Mouse (Mus musculus): Measurements from ENCODE around the gene Selenos.

The Selenos gene

DNA sequence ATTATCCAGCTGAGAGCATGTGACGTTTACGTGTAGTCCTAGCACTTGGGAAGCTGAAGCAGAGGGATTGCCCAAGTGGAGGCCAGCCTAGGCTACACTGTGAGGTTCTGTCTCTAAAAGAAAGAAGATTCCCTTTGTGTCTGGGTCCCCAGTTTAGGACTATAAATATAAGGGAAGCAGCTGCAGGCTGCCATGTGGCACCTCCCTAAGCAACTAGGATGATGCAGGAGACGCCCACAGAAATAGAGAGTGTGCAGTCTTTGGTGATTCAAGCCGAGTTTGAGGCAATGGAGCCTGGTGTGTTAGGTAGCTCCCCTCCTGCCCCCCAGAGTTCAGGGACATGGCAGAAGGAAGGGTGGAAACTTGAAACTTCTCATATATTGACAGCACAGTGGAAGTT lies 8.2 kb downstream of the Selenos start:
- DNase-seq, result no peak

DNA sequence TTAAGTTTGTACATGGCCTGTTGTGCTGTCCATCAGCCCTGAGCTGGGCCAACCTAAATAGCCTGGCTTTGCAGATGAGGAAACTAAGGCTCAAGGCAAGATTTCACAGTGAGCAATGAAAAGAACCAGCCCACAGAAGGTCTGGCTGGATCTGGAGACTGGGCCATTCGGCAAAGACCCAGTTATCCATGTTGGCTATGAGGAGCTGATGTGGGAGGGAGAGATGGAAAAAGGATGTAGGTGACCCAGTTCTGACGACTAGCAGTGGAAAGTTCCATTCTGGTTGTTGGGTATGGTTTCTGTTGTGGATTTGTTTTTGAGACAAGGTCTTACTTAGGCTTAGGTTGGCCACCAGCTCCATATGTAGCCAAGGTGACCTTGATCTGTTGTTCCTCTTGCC lies 8.6 kb downstream of the Selenos start:
- no peak for DNase-seq

DNA sequence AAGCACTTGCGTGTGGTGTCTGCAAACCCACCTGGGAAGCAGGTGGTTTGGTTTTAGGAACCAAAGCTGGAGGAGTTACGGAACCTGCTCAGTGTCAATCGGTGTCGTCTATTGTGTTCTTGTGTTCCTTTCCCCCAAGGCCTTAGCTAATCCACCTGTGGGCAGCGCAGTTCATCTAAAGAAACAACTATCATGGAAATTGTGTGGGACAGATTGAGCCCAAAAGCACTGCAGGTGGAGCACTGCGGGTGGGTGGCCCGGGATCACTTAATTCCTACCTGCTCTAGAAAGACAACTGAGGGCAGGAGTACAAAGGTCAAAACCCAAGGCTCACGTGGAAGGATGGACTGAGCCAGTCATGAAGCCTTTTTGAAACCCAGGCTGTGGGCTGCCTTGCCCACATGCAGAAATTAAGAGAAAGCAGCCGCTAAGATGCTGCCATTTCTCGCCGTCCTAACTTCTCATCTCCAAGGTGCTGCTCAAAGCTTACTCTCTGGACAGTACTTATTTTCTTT lies 11.3 kb downstream of the Selenos start:
- DNase-seq, result no peak

DNA sequence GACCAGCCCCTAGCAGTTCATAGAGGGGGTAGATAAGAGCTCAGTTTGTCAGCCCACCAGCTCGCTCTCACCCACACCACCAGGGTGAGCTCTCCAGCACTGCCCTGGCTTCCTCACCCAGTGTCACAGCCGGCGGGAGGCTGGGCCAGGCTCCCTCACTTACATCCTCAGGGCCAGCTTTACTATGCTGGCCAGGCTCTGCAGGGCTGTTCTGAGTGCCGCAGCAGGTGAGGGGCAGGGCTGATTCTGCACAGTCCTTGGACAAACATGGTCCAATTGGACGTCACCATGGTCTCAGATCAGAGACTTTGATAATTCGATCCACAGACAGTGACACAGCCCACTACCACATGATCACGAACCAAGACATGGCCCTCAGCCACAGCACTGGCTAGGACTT lies 12.1 kb downstream of the Selenos start:
- no peak for DNase-seq

DNA sequence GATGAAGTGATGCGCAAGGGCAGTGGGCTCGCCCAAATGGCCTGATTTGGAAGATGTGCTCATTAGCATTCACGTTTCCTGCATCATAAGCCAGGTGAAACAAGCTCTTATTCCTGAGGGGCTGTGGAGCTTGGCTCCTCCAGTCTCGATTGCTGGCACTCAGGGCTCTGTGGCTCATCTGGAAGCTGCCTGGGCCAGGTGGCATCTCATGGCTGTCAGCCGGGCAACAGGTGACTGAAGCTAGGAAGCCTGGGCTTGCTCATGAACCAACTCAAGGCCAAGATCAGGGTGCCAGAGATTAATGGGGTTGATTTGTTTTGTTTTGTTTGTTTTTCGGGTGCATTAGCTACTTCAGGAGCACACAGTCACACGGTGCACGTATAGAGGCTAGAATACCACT lies 13.2 kb downstream of the Selenos start:
- DNase-seq, result no peak

DNA sequence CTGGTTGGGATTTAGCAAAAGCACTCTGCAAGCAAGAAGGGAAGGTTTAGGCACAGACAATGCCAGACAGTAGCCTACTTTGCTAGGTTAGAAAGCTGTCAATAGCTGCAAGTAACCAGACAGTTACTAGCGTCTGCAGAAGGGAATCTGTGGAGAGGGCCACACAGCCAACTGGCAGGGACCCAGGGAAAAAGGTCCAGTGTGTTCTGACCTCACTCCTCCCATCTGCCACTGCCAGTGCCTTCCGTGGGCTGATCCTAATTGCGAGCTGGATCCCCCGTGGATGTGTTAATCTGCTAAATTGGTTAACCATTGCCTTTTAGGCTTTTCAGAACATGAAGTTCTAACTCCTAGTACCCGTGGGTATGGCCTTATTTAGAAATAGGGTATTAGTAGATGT lies 14.7 kb downstream of the Selenos start:
- DNase-seq, result no peak

DNA sequence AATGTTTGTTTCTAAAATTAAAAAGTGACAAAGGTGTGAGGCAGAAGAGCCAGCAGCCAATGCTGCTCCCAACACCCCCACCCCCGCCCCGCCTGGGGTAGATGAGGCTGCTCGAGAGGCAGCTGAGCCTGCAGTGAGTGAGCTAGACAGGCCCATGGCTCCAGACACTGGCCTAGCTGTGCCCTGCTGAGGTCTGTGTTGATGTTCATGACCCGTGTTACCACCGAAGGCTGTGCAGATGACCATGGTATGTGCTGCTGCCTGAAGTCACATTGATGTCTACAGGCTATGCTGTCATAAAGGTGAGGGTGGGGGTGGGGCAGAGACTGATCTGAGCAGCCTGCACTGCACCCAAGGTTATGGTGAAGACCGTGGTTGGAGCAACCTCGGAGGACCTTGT lies 19.4 kb downstream of the Selenos start:
- DNase-seq, result no peak

DNA sequence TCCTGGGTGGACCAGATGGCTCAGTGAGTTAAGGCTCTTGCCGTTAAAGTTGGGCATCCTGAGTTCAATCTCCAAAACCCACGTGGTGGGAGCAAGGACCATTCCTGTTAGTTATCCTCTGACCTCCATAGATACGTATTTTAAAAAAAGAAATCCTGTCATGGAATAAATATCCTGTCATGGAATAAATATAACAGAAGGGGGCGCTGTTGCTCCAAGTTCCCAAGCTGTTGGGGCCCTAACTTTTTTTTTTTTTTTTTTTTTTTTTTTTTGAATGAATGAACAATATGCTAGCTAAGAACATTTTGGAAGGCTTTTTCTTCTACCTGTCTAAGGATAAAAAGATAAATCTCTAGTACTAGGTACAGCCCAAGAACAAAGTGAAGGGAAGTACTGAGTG lies 22.4 kb downstream of the Selenos start:
- DNase-seq, result peak; percentile 63

DNA sequence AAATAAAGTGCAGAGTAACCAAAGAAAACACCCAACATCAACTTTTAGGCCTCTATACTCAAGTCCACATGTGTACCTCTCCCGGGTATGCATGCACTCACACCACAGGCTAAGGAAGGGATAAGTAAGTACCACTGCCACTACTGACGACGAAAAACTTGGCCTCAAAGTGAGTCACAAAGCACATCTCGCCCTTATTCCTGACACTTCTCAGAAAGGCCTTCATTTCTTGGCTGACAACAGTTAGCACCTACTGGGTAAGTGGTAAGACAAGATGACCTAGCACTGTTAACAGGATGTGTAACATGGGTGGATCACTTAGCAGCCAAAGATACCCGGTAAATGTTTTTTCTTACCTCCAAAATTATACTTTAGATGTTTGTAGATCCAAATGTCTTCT lies 25.1 kb downstream of the Selenos start:
- no peak for DNase-seq

DNA sequence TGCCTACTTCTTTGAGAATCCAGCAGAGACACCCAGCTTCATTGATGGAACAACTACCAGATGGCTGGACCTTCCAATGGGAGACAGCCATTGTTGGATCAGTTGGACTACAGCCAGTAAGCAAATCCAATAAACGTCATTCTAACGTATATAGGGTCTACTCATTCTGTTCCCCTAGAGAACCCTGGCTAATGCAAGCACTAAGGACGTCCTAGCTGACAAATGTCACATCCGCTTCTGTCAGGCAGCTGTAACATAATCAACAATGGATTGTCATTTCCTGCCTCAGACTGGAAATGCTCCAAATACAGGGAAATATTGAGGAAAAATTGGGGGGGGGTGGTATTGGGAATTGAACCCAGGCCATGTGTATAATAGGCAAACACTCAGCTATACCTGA lies 26.3 kb downstream of the Selenos start:
- DNase-seq, result no peak

DNA sequence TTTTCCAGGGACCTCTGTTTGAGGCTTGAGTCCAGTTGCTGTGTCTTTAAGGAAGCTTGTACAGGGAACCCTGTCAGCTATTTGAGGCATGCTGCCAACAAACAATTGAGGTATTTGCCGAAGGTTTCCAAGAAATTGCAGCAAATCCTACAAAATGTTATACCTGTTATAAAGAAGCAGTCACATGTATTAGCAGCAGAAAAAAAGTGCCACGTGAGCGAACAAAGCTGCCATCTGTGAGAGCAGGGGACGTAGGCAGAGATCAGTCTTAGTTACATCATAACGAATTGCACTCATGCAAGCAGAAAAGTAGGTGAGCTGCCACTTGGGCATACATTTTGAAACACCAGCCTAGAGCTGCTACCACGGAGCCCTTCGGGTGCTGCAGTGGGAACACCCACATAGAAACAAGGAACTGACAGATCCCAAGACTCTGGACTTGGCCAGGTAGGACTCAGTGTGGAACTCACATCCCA lies 27.2 kb downstream of the Selenos start:
- peak; percentile 44 for DNase-seq

DNA sequence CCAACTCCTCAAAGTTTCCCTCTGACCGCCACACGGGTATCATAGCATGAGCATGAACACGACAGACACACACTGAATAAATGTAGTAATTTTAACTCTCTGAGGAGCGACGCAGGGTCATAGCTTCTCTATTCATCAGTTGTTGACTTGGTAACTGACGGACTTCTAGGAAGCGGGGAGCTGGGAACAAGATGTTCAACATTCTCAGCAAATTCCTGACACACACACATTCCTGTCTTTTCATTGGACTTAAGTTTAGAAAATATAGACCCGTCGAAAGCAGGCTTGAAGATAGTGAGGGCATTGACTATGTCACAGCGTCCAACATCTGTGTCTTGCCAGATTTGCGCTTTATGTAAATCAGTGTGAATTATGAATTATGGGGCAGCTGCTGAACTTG lies 27.8 kb downstream of the Selenos start:
- DNase-seq, result no peak

DNA sequence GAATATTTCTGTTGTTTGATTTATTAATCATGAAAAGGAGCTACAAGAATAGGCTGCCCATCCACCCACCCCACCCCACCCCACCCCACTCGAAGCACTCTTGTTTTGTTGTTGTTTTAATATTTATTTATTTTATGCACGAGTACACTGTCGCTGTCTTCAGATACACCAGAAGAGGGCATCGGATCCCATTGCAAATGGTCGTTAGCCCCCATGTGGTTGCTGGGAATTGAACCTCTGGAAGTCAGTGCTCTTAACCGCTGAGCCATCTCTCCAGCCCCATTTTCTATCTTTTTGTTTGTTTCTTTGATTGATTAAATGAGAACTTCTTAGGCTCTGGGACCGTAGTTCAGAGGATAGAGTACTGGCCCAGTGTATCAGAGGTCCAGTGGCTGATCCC lies 28.5 kb downstream of the Selenos start:
- peak; percentile 60 for DNase-seq

DNA sequence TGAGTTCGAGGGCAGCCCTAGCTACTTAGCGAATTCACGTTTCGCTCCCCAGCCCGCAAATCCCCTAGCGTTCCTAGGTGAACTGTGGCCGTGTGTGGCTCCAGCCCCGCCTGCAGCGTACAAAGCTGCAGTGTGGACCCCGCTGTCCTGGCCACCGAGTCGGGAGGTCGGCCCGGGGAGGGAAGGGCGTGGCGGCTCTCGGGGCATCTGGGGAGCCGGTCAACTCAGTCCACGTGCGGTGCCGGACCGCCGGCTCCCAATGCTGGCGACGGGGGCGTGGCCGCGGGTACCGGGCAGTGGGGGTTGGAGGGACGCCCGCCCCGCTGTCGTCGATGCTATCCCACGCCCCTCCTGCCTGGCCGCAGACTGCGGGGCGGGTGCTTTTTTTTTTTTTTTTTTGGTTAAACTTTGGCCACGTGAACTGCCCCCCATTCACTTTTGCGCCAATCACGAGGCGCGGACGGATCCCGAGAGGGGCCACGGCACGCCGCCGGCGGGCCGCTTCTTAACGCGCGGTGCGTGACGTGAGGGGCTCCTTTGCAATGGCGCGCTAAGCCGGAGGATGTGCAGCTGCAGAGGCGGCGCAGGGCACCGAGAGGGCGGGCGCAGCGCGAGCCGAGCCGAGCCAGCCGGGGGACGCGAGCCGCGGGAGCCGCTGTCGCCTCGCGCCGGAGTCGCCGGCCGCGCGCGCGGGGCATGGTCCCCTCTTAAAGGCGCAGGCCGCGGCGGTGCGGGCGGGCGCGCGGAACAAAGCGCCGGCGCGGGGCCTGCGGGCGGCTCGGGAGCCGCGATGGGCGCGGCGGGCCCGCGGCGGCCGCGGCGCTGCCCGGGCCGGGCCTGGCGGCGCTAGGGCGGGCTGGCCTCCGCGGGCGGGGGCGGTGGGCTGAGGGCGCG lies 29.8 kb downstream of the Selenos start, which contains the start of gene Chsy1:
TSS of gene Chsy1 (plus strand) at position 555 of the 894 bp plus-strand sequence.
- peak; percentile 94 for DNase-seq

DNA sequence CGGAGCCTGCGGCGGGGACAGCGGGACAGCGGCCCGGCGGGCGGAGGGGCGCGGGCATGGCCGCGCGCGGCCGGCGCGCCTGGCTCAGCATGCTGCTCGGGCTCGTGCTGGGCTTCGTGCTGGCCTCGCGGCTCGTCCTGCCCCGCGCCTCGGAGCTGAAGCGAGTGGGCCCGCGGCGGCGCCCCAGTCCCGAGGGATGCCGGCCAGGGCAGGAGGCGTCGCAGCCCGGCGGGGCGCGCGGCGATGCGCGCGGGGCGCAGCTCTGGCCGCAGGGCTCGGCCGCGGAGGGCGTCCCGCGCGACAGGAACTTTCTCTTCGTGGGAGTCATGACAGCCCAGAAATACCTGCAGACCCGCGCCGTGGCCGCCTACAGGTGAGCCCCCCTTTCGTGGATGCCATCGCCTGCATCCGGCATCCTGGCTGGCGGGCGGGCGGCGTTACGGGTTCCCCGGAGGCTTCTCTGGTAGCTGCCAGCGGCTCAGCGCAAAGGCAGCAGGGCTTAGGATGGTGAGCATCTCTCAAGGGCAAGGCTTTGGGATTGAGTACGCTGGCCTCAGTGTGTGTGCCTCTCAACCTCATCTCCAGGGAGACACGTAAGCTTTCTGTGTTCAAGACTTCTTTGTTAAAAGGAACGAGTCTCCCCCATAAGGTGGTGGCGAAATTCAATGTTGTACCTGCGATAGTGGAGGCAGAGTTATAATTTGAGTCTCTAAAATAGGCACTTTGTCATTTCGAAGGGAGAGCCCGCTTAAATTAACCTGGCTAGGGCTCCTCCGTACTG lies 30.6 kb downstream of the Selenos start:
- peak; percentile 37 for DNase-seq

DNA sequence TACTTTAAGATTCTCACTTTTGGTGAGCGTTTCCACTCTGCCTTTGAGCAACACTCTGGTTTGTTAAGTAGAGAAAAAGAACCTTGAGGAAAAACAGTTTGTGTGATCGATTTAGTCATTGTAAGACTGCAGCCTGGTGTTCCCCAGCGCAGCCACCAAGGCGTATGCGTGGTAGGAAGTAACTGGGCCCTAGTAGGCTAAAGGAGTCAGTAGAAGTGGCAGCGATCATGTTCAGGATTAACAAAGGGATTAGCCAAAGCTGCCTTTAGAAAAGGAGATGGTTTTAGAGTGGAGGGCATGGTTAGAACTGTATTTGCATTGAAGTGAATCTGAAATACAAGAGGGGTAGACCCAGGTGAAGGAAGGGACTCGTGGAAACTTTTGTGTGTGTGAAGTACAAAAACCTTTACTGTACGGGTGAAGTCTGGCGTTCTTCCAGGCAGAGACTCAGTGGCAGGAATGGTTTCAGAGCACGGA lies 31.2 kb downstream of the Selenos start:
- DNase-seq, result no peak

DNA sequence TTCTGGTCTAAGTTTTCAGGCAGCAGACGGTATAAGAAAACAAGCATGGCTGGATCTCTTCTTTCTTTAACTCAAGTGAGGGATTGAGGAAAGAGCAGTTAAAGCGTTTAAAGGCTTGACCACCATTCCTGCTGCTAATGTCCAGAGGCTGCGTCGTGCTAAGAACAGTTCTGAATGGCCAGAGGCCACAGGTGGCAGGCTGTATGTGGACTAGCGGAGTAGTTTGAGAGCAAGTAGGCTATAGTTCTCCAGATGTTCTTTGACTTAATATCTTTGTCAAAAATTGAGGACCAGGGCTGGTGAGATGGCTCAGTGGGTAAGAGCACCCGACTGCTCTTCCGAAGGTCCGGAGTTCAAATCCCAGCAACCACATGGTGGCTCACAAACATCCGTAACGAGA lies 31.8 kb downstream of the Selenos start:
- no peak for DNase-seq

DNA sequence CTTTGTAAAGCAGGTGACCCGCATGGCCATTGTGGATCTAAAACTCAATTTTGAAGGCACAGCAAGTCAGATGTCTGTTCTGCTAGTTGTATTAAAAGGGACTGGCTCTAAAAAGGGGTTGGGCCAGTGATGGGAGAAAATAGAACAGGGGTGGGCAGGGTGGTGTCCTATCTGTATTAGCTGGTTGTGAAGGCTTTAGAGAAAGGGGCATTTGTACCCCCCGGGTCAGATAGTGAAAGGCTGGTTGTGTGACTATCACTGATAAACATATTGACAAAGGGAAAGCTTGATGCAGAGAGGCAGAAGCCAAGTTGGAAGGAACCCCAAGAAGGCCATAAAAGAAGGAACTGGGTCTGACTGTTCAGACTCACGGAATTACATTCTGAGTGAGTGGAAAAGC lies 34.1 kb downstream of the Selenos start:
- DNase-seq, result no peak

DNA sequence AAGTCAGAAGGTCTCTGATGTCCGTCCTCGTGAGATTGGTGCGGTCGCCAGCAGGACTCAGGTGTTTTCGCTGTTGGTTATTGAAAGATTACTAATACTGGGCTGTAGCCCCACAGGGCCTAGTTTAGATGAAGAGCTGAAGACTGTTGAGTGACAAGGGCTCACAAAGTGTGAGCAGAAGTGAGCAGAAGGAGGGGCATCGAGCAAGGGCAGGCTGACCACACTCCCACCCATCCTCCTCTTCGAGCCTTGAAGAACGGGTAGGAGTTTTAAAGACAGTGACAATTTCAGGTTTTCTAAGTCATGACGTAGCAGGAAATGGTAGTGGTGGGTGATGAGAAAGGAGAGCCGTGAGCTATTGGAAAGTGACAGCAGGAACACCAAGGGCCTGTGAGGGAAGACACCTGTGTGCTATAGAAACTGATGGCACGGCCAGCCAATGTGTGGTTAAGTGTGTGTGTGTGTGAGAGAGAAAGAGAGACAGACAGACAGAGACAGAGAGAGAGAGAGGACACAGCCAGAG lies 36.4 kb downstream of the Selenos start:
- DNase-seq, result no peak

DNA sequence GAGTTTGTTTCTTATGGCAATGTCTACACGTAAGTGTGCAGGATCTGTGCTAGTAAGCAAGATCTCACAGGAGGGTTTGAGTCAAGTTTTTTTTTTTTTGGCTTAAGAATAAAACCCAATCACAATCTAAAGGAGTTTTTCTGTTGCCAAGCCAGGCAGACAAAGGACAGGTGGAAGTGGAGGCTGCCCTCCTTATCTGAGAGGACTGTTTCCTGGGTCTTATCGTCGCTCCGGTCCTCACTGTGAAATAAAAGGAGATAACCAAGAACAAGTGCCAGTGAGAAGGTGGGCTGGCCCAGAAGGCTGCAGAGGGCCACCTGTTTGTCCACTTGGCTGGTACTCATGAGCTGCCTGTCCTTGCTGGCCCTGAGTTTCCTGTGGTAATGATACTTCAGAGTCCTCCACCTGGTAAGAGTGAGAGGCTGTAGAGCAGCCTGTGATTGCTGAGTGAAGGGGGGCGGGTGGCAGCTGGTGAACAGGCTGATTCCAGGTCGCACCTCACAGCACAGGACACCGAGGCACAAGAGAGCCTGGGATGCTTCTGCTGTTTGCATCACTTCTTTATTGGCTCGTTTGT lies 37.5 kb downstream of the Selenos start:
- peak; percentile 51 for DNase-seq

DNA sequence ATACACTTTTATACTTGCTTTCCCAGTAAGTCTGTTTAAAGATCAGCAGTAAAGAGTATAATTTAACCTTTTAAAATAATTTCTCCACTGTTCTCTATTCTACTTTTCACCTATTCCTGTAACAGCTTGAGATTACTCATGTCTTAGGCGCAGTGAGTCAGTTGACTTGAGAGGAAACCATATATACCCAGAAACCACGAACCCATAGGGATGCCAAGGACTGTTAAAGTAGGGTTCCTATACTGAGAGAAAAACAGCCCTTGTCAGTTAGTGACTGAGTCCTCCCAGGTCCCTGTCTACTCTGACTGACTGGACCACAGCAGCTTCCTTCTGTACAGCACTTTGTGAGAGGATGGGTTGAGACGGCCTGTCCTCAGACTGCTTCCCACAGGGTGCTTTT lies 38.6 kb downstream of the Selenos start:
- DNase-seq, result no peak

DNA sequence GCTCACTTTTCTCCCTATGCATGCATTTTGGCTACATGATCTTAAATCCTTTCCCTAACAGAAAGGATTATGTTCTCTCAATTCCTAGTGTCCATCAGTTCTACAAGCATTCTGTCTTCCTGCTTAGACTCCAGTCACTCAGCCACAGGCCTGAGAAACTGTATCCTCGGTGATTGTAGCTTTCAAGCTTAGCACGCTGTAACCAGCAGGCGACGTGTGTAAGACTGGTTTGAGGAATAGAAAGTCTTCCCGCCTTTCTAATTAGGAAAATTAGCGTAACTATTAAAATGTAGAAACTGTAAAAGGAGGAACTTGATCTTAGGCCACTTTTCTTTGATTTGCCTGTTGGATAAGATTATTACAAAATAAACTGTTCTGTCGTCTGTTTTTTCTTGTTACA lies 39.3 kb downstream of the Selenos start:
- no peak for DNase-seq

DNA sequence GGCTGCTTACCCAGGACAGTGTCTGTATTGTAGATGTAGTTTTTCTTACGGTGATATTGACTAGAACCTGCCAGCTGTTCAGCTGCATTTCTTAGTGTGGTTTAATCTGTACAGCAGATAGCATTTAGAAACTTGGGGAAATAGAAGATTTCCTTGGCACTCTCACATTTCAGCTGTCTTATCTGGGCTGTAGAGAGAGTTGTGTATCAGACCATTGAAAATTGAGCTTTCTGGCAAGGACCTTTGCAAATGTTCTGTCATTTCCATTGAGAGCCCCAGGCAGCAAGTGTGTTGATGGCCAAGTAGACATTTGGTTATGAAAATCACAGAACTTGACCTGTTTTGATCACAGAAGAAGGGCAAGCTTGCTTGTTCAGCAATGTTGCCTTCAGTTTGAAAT lies 40.7 kb downstream of the Selenos start:
- DNase-seq, result no peak
